Mouse (Mus musculus) CD4-positive, CD25-positive, alpha-beta regulatory T cell, adult 4 months (primary cell): Measurements from ENCODE around the gene Cyp2c37. TPM values are rescaled to one million over a fixed set of nuclear protein-coding genes. Genes with fewer than 3 reads are reported as not detected.
"Not testable (repeated sequence)": the region's sequence is repeated elsewhere in the genome, so short reads cannot be mapped to it uniquely, and the experiment has no call there.

Source experiments
- ATAC-seq: one replicate; pipeline ENCODE4 v1.8.0; 2017
- polyA plus RNA-seq, 2 experiments: library from polyadenylated mRNA; unstranded; fragments of 100-300 nt; shearing (Covaris generic); gene quantifications; one replicate each; pipeline ENCODE4 v1.2.1; 2017

Gene Cyp2c37
- polyA plus RNA-seq, result not detected

DNA sequence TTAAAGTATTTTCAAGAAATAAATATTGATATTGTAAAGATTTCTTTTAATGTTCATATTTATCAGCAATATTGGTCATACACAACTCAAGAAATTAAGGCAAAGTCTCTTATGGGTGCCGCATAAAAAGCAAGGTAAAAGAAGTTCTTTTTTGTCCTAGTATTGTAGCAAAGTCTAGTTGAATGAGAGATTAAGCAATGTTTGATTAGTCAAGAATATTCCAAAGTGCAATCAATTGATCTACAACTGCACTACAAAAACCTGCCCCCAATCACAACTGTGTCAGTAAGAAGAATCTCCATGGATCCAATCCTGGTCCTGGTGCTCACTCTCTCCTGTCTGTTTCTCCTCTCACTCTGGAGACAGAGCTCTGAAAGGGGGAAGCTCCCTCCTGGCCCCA, at the start of gene Cyp2c37:
Cyp2c37 (plus strand) TSS at position 285 of the 400 bp plus-strand sequence.
- ATAC-seq, result not testable (repeated sequence)

DNA sequence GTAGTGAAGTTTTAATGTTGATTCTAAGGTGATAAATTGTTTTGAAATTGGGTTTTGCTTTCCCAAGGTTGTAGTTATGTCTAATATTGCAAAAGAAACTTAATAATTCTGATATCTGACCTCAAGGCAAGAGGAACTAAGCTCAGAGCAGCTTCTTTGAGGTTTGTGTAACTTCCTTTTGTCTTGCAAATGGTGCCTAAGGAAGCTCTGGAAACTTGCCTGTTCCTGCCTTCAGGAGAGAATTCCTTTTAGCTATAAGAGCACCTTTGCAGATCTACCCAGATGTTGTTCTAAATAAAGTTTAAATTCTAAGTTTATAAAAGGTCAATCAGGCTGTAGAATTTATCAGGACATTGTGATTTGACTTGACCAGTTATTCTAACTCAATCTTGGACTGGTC, 31.4 kb upstream of the Cyp2c37 start:
- not testable (repeated sequence) for ATAC-seq

DNA sequence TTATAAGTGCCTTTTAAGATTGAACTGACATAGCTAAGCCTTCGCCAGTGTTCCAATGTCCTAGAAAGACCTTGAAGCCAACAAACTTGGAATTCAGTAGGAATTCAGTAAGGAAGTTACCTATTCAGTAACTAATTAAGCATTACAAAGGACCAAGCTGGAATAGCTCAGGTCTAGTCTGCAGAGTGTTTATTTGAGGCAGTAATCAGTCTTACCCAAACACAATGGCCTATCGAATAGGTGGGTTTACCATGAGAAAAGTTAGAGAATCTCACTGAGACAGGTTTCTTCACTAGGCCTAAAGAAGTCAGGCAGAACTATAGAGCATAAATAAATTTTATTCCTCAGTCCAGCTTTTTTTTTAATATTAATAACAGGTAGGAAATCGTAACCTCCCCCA, 21.1 kb upstream of the Cyp2c37 start:
- not testable (repeated sequence) for ATAC-seq

DNA sequence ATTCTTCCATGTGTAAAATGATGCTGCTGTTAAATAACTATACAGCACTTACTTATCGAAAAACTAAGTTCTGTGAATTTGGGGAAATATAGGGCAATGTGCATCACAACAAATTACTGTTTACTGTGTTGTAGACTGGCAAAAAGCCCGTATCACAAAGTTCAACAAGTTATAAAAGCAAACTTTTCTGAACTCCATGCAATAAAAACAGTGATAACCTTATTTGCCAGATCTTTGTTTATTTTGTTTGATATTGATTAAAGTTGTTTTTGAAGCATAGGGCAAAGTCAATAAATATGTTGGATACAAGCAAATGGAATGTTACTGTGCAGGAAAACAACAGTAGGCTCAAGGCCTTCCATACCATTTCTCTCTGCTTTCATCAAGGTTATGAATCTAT, 2.8 kb upstream of the Cyp2c37 start:
- no peak for ATAC-seq

Other genes starting within 250 kb of the Cyp2c37 start
- gene Cyp2c40, start 179.6 kb upstream of the Cyp2c37 start, polyA plus RNA-seq, result not detected
- not detected for gene Cyp2c69, start 105.6 kb upstream of the Cyp2c37 start, polyA plus RNA-seq
- not detected for gene Cyp2c54, start 81.4 kb downstream of the Cyp2c37 start, polyA plus RNA-seq
- not detected for gene Cyp2c50, start 97.3 kb downstream of the Cyp2c37 start, polyA plus RNA-seq
- not detected for gene Cyp2c70, start 194.9 kb downstream of the Cyp2c37 start, polyA plus RNA-seq